Mouse (Mus musculus): ENCODE results near the gene Pde3a. TPM values are rescaled to one million over a fixed set of nuclear protein-coding genes. Genes with fewer than 3 reads are reported as not detected.

Pde3a gene
- polyA plus RNA-seq, 1 experiment: 2.1 TPM

DNA sequence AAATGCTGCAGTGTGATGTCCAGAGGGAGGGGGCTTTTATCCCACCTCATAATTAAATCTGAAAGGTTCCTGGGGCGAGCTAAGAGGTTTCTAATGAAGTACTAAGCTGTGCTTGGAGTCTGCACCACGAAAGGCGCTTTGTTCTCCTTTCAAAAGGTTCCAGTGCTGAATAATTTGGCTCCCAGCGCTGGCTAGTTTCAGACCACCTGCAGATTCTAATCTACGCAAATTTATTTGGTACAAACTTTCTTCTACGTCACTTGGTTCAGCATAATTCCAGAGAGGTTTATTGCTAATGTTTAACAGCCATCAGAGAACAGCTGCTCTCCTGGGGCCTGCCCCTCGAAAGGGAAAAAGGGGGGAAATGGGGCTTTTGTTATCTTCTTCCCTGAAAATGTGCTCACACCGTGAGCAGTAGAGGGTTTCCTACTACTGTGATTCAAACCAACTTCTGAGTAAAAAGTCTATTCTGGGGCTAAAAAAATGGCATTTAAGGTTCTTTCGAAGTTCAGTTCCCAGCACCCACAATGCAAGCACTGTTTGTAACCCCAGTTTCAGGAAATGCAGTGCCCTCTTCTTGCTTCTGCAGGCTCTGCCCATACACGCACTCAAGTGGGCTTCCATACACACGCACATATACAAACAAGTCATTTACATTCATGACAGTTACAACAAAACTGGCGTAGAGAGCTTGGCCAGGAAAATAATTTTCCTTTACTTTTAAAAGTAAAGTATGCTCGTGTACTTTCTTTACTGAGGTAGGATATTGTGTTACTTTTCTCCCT is 246.8 kb downstream of the Pde3a start:
- DNase-seq (ENCODE audit: low read depth): no peak

DNA sequence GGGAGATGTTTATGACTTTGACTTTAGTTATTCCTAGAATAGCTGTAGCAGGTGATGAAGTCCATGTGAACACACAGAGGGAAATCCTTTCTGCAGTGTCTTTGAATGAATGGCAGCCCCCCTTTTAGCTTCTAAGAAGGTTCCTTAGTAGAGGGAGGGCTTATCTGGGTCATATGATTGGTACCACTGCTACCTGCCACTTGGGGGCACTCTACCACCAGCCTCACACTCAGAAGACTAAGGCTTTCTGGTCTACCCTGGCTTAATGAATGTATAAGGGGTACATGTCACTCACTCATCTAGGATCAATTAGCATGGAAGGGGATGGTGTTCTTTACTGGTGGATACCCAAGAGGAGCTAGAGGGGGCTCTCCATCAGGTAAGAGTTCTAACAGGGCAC is 250.4 kb downstream of the Pde3a start:
- DNase-seq (ENCODE audit: low read depth): no peak

GRCm38 (mm10) chr6:141501171-141501570 is 252.1 kb downstream of the Pde3a start:
- peak; percentile 20 for DNase-seq (ENCODE audit: low read depth)

DNA sequence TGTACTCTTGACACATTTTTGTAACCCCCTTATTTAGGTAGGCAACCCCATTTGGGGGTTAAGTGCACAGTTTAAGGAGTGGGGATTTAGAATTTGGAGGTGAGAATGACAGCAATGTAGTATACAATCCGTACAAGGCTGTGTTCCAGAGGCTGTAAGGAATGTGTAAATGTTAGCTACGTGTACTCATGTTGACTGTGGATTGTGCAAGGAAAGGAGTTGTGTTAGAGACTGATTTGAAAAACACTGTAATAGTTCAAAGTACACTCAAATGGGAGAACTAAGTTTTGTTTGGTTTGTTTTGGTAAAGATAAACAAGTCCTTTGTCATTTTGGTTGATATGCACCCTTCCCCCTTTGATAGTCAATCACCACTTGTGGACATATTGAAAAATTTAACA is 273.5 kb downstream of the Pde3a start:
- no peak for DNase-seq (ENCODE audit: low read depth)

- DNase-seq (ENCODE audit: low read depth): no peak
Measured at GRCm38 (mm10) chr6:141523747-141524640, 274.9 kb downstream of the Pde3a start, which contains the start of gene Slco1c1. Gene Slco1c1, plus strand, starts transcription at chr6:141524368.

DNA sequence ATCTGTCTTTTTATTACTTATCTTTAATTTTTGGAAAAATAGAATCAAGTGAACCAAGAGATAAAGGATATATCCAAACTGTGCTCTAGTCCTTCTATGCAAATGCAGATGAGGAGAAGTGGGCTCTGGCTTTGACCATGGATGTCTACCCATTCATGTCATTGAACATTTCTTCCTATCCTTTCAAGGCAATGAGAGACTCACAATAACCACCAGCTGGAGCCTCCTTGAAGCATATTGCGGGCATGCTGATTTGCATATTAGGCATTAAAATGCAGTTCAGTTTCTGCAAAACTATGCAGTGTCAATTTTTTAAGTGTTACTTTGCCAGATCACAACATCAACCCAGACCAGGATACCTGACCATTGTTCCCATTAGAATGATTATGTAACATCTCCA is 276.7 kb downstream of the Pde3a start:
- no peak for DNase-seq (ENCODE audit: low read depth)

DNA sequence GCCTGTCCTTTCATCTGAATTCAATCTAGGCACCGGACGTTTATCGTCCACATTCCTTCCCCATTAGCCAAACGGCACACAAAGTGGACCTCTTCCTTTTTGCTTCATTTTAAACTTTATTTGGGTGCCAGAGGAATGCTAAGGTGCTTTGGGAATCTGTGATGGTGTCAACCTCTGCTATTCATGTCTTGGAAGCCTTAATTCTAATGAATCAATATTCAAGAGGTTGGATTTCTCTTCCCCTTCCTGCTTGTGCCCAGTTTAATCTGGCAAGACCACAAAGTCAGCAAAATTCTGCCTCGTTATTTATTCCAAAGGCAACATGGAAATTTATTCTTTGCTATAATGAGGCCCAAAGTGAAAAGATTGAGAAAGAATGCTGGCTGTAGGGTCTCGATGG is 281.8 kb downstream of the Pde3a start:
- DNase-seq (ENCODE audit: low read depth): no peak

- DNase-seq (ENCODE audit: low read depth): no peak
Measured at GRCm38 (mm10) chr6:141537298-141537697, 288.2 kb downstream of the Pde3a start.

GRCm38 (mm10) chr6:141541136-141541535 is 292.1 kb downstream of the Pde3a start:
- DNase-seq (ENCODE audit: low read depth): no peak

DNA sequence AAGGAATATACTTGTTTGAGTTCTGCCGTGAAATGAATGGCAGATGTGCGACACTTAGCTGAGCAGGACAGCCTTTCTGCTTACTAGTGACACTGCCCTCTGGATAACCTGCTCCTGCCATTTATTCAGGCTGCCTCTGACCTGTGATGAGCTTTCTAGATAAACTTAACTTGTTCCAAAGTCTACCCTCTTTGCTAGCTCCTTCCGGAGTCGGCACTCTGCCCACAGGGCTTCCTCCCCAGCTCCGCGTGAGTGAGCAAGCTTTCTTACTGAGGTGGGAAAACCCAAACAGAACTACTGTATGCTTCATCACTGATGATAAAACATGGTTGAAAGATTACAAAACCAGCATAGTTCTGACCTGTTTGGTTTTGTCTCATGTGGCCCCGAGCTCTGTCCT is 294.3 kb downstream of the Pde3a start:
- no peak for DNase-seq (ENCODE audit: low read depth)

Measured in gonadal fat pad, adult 2 months (tissue).